Mouse (Mus musculus) MN1 (cell line): Measurements from ENCODE around the gene Cd28.

Source experiments
- DNase-seq: peaks from one replicate; pipeline ENCODE4 v3.0.0-alpha.2; 2016; ENCODE audit warnings: low spot score

Cd28 gene

DNA sequence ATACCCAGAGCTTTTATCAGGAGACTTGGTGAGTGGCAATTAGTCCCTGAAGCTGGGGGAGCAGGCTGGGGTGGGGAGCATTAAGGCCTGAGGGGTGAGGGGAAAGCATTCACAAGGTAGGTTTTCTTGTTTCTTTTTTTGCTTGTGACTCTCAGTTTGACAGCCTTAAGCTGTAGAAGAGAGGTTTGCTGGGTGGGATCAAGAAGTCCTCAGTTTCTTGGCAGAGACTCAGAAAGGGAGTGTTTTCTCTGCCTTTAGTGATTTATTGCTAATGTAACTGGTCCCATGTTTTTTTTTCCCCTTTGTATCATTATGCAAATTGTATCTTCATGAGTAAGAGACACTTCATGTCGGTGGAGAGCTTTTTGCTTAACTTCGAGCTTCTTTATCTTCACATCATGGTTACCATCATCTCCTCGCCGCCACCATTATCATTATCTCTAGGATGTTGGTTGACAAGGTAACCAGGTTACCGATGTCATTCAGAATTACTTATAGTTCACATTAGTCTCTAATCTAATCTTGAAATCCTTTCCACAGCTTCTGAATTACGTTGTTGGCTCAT is 33.7 kb downstream of the Cd28 start:
- DNase-seq = peak; percentile 11

DNA sequence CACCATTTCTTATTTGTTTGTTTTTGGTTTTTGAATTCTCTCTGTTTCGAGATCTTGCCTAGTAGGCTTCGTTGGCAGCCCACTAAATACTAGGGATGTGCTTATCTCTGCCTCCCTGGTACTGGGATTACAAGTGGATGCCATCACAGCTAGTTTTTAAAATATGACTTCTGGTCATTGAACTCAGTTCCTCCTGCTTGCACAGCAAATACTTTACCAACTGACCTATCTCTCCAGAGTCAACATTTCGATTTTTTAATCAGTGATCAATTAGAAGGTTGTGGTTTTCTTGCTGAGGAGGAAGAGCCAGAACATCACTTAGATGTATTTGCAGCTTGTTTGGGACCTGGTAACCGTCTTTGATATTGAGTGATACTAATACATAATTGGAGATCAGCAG is 34.4 kb downstream of the Cd28 start:
- DNase-seq = no peak

DNA sequence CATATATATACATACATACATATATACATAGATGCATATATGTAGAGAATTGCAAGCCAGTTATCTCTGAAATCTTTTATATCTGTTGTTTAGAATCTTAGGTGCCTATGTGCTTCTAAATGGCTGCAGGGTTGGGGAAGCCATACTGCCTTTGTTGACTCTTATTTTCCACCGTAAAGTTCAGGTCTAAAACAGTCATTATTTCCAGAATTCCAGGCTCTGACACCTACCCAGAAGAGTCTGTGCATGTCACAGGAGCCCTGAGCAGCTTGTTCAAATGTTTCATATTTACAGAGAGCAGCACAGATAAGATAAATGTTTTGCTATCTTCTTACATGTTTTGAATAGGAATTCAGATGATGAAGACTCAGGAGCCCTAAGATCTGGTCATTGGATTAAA is 36.4 kb downstream of the Cd28 start:
- no peak for DNase-seq

DNA sequence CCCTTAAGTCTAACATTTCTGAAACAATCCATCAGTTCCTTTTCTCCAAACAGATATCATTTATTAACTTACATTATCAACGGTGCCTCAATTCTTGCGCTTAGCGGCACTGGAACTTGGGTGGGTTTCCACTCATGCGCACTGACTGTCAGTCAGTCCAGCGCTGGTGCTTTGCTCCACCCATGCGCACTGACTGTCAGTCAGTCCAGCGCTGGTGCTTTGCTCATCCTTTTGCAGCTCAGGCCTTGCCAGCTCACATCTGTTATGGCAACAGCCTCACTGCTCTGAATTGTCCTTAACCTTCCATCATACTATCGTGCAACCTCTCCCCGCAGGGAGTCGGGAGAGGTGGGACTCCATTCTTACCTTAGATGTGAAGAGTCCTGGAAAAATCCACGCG is 37.4 kb downstream of the Cd28 start:
- DNase-seq = no peak

DNA sequence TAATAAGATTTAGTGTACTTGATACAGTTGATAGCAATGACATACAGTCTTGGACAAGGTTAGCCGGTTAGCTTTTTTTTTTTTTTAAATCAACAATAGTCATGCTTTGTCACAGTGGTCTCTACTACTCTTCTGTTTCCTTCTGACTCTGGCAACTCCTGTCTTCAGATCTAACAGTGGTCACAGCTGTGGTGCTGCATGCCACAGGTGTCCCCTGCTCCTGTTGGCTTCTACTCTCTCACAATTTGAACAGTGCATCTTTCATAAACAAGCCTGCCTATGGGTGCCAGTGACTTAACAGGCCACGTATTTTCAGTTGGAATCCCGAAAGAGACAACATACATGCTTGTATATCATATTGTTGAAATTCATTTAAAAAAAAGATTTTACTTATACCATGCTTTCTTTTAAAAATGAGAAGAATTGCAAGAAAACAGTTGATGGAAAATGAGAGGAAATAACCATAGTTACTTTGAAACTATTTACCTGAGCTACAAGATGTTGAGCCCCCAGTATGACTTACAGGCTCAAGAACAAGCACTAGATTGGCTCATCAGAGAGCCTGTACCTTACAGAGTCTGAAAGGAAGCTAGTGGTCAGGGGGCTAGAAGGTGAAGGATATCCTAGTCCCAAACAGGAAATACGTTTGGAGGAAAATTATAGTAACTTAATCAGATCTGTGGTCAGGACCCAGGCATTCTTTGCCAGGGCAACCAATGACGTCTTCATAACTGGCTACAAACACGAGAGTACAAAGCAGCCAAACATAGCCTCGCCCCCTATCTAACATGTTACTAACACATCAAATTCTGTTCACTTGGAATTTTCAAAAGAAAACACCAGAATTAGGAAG is 39.0 kb downstream of the Cd28 start:
- no peak for DNase-seq

DNA sequence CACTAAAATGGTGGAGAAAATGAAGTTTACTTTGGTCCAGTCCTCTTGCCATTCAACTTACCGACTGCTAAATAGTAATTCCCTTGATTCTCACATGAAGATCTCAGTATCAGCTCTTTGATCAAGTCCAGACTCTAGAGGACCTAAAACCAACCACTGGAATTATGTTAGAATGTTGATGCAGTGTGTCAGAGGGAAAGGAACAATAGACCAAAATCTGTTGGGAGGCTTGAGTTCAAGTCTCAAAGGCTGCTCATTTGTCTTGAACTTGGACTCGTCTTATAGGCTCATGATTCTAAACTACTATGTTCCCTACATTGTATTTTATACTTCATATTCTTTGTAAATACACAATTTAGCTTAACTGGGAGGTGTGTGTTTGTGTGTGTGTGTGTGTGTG is 41.0 kb downstream of the Cd28 start:
- DNase-seq = no peak

DNA sequence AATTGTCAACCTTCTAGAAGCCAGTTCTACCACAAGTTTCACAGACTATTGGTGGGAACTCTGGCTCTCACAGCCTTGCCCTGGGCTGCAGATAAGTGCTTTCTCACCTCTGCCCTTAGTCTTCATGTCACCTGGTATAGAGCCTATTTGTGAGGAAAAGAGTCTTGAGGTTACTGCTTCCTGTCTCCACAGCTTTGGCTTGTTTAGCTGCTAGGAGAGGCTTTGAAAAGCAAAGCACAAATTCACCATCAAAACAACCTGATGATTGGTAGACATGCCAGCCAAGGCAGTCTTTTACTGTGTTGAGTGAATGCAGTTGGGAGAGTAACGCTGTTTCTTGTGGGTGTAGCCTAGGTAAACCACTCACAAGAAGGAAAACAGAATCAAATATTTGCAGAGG is 41.6 kb downstream of the Cd28 start:
- DNase-seq = no peak

DNA sequence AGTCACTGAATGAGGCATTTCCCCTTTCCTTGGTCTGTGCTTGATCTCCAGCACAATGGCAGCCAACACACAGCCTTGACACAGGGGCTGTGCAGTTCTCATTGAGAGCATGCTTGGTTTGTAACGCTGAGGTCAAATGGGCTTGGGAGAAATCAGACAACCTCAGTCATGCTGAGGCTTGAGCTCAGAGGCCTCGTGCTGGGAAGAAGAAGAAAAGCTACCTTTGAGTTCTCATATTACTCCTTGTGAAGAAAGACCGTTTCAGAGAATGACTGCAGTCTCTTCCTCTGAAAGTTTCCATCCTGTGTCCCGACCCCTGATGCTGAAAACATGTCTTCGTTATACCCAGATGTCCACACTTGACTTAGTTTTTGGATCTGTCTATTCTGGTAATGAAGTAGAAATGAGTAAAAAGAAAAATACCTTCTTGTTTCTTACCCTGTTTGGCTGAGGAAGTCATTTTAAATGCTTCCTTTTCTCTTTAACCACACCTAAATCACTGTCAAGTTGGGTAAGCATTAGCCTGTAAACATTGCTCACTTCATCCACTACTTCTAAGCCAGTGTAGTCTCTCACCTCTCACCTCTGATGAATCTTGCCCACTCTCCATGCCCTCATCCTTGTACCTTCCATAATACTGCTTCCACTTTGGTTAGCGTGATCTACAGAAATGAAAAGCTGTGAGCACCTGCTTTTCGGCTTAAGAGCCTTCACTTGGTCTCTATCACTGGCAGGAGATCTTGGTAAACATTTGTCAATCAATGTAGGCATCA is 43.1 kb downstream of the Cd28 start:
- DNase-seq = no peak

DNA sequence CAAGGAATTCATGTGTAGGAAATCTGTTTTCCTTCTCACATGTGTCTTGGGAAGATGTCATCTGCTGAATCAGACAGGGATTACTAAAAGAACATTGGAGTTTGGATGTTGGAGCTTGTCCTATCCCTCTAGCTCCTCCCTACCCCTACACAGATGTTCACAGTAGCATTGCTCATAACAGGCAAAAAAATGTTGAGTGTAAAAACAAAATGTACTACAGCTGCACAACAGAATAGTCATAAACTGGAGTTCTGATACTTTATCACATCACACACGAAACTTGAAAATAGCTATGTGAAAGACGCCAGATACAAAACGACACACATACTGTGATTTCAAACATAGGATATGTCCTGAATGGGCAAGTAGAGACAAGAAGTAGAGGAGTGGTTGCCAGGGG is 43.9 kb downstream of the Cd28 start:
- no peak for DNase-seq

DNA sequence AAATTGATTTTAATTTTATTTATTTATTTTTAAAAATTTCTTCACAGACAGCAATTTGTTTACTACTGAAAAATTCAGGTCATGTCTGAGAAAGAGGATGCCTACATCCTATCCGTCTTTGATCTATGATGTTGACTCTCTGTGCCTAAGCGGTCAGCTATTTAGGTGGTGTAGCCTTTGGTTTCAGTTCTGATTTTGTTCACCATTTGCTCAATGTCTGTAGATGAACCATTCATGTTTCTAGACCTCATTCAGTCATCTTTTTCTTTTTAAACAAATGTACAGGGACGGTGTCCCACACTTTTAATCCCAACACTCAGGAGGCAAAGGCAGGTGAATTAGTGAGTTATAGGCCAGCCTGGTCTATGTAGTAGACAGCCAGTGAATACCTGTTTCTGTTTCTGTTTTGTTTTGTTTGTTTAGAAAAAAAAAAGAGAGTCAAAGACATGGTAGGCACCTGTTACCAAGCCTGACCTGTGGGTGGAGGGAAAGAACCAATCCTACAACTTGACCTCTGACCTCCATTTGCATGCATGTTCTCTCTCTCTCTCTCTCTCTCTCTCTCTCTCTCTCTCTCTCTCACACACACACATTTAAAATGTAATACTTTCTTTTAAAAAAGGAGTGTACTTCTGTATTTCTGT is 45.0 kb downstream of the Cd28 start:
- DNase-seq = no peak

DNA sequence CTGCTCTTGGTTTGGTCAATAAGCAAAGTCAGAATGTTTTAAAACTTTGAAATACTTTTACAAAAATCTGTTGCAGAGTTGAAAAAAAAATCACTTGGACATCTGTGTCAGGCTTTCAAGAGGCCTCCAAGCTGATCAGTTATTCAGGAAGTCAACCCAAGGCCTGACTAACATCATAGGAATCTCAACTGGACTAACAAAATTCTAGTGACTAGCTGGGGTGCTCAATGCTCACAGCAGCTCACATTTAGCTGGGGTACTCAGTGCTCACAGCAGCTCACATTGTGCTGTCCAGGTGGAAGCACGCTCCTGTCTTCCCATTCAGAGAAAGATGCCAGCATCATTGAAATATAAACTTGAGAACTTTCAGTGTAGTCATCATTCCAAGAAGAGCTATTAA is 45.9 kb downstream of the Cd28 start:
- no peak for DNase-seq

DNA sequence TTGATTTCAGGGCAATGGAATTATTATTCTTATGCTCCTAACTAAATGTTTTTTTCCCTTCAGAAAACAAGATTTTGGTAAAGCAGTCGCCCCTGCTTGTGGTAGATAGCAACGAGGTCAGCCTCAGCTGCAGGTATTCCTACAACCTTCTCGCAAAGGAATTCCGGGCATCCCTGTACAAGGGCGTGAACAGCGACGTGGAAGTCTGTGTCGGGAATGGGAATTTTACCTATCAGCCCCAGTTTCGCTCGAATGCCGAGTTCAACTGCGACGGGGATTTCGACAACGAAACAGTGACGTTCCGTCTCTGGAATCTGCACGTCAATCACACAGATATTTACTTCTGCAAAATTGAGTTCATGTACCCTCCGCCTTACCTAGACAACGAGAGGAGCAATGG is 46.3 kb downstream of the Cd28 start:
- no peak for DNase-seq

DNA sequence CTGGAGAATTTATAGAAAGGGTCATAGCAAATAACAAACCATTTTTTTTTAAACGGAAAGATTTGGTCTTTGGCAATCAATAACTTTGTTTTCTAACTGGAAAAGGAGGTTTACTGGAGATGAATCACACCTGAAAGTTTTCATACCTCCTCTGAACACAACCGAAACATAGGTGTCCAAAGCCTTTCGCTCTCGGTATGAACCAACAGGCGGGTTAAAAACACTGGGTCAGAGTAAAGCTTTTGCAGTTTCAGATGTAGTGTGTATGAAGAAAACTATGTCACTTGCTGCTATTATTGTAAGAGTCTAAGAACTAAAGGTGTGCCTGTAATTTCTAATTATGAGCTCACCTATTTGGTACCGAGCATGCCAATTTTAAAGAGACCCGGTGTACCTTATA is 55.2 kb downstream of the Cd28 start:
- DNase-seq = no peak

DNA sequence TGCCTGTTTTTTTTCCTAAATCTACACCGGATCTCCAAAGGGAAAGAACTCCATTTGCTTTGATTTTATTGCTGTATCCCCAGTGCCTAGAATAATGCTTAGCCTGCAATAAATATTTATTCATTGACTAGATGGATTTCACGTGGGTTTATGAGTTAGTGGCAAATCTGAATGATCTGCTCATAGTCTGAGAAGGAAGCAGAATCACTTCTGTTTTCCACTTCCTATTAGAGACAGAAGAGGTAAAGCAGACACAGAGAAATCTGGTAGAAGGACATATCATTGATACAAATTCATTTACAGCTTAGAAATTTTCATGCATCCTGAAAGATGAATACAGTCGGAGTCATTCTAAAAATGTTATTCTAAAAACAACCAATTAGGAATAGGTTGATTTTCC is 56.6 kb downstream of the Cd28 start:
- no peak for DNase-seq

DNA sequence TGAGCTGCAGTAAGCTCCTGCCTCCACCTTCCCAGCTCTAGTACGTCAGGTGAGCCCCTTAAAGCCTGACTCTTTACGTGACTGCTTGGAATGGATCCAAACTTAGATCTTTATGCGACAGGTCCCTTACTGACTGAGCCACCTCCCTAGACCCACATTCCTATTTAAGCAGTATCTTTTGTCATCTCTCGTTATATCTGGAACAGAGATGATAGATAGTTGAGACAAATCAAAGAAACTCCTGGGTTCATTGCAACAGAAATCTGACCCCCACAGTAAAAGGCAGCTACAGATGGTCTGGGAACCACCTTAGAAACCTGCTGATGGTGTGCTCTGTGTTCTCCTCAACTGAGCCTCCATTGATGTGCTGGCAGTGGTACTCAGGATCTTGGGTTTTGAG is 59.6 kb downstream of the Cd28 start:
- DNase-seq = no peak

DNA sequence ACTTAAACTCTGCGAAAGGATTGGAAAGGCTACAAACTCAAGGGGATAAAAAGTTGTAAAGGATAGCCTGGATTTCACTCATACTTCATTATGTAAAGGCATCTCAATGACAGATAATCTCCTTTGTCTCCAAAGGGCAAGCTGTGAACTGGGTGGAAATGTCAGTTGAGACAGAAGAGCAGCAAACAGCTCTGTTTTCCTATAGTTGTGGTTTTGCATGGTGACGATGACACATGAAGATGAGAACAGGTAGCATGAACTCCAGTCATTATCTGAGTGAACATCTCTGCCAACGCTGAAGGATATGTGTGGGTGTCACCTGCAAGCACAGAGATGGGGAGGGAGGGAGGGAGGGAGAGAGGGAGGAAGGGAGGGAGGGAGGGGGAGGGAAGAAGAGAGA is 60.3 kb downstream of the Cd28 start:
- no peak for DNase-seq

DNA sequence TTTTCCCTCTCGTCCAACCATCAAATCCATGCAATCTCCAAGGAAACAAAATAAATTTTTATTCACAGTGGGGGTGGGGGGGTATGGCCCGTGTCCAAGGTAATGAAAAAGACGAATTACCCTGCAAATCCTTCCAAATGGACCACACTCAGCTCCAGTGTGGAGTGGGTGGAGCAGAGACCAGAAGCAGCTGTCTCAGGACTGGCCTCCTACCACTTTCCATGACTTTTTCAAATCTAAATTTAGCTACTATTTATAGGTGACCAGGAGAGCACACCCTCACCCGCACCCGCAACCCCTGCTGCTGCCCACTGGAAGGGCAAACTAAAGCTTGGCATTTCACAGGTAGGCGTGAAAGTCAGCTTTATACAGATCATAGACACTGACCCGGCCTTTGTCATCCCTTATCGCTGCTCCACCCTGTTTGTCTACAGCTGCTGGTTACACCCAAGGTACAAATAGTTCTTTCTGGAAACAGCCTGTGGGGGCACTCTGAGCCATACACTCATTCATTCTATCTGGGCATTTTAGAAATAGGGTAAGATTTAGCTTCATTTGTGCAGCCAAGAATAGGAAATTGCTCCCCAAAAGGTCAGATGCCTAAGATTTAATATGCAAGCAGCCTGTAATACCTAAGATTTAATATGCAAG is 62.0 kb downstream of the Cd28 start:
- DNase-seq = no peak

DNA sequence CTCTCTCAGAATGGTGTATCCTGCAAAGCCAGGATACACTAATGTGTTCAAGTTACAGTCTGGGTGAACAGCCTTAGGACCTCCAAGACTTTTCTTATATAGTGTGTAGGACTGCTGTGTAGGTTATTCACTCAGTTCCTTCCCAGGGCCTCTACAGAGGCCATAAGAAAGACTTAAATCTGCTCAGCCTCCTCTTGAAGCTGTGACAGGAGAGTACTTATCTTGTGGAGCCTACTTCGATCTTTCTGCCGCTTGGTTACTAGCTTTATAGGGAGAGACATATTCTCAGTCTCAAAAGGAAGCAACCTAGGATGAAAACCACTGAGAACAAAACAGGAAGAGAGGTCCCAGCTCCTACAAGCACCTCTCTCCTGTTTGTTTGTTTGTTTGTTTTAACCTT is 62.6 kb downstream of the Cd28 start:
- no peak for DNase-seq

DNA sequence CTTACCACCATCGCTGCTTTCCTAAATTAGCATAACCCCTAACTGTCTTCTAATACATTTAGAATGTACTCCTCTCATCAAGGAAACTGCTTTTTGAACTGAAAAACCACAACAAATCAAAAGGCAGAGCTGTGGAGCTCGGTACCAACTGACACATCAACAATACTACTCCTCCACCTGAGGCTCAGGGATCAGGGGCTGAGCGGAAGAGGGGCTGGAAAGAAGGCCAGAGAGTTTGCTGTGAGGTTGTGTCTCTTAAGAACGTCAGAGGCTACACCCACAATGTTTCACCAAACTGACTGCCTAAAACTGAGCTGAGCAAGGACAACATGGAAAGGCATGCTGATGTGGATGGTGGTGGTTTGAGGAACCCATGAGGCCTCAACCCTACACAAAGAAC is 65.1 kb downstream of the Cd28 start:
- DNase-seq = no peak

DNA sequence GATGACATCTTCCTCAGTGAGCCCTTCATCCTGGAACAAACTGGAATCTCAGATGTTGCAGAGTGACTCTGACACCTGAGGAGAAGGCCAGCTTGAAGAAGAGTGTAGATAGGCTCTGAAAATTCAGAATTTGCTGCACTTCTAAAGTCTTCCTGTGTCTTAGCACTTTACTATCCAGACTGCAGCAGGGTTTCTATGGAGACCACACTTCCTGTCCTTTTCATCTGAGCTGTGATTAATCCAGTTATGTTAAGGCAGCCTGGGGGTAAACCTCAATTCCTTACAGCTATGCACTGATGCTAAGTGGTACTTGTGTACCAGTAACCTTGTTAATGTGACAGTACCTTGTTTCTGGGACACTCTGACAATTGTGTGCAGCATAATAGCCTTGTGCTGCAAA is 77.1 kb downstream of the Cd28 start:
- DNase-seq = no peak

DNA sequence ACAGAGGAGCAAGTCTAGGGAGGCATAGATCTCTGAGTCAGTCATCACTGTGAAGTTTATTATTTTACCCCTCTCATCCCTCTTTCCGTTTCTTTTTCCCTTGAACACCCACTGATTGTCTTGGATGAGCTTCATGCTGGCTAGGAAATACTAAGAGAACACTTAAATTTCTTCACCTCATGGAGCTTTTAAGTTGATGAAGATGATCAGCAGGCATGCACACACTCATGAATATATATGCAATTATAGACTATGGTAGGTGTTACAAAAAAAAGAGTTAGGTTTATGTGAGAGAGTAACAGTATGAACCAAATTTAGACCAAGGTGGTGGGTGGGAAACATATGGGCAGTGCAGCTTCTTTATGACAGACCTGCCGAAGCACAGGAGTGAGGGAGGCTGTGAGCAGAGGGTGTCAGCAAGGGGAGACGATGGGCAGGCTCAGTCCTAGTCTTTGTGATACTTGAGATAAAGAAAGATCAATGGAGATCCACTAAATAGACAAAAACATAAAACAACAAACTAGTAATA is 79.1 kb downstream of the Cd28 start:
- DNase-seq = no peak

DNA sequence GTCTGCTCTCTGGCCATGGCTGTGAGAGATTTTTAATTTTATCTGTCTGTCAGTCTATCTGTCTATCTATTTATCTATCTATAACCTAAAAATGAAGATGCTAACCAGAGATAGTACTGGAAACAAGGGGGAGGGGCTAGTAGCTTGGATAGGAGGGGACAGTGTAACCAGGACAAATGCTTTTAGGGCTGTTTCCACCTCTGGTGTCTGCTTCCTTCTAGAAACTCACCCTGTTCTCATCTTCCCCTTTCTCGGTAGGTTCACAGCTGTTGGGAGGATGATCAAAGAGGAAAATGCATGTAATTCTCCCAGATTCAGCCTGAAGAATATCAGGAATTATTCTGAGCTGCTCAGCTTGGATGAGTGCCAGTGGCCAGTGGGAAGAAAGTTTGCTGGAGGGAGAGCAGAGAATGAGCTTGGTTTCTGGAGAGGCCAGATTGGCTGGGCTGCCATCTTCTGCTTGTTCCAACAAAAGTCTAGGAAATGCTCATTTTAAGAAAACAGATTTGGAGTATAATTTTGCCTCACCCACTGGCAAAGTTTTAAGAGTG is 83.3 kb downstream of the Cd28 start:
- DNase-seq = no peak
